In the genomic region with DNA sequence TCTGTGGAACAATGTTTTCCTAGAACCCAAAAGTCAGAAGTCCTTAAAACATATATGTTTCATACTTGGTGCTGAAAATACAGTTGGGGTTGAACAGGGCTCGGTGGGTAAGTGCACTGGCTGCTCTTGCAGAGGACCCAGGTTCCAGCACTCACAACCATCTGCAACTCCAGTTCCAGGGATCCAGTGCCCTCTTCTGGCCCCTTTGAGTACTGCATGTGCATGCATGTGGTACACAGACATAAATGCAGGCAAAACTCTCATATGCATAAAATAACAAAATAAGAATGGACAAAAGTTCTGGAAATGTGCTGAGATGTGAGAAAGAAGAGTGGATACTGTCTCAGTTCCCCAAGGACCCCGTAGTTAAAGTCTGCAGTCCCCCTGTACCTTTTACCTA, we compare ENCODE assay signal across 13 mouse cellular contexts.
DNase-seq lines count a peak whose midpoint lies in the region; ATAC-seq lines count a peak whose summit lies in the region.
"Had no signal": no experiment of that assay in that cellular context is flagged by ENCODE, and none has a peak within 500 bp of the region (broad histone marks: within the 10 kb centered on the region; RNA-seq: fewer than 3 reads in every experiment).

No protein-coding gene starts in this region.

- no peak overlapping the region for H3K27ac ChIP-seq in limb, embryonic 11.5 days (replicated peaks; ENCODE audit: low read depth, low read length)
- no peak overlapping the region for H3K27ac ChIP-seq in limb, embryonic 10.5 days

- no peak for ATAC-seq in CD4-positive, CD25-positive, alpha-beta regulatory T cell, adult 4 months
- no peak for ATAC-seq in limb, embryonic 11.5 days (ENCODE audit: insufficient number of reproducible peaks, low FRiP score, low TSS enrichment, low read depth)
- ATAC-seq: forebrain, embryonic 16.5 days had no signal

- H3K27me3 ChIP-seq in limb, embryonic 11.5 days (ENCODE audit: control insufficient read depth, insufficient read depth, low read length): no peaks in the 10 kb centered on the region
- no peaks in the 10 kb centered on the region for H3K27me3 ChIP-seq in limb, embryonic 10.5 days (ENCODE audit: low read depth, poor library complexity, severe bottlenecking)

- no peaks in the 10 kb centered on the region for H3K36me3 ChIP-seq in limb, embryonic 11.5 days (ENCODE audit: control insufficient read depth, insufficient read depth, low read length)
- H3K36me3 ChIP-seq in limb, embryonic 10.5 days: no peaks in the 10 kb centered on the region

- no peak overlapping the region for H3K4me3 ChIP-seq in limb, embryonic 11.5 days (ENCODE audit: low read depth, low read length)
- no peak overlapping the region for H3K4me3 ChIP-seq in limb, embryonic 10.5 days

- DNase-seq in CD4-positive, CD25-positive, alpha-beta regulatory T cell, adult 2 months (ENCODE audit: low read depth, low spot score): peak; percentile 24
- DNase-seq in limb, embryonic 11.5 days (ENCODE audit: low spot score): peak; percentile 33
- DNase-seq in limb, embryonic 10.5 days (ENCODE audit: low spot score): no peak
- peak; percentile 49 for DNase-seq in A20 (ENCODE audit: low read depth, low spot score)
- peak; percentile 6 for DNase-seq in c-Kit-positive CD71-positive TER-119-negative erythroid progenitor cells, embryonic 14.5 days (ENCODE audit: low read depth)
- DNase-seq in adrenal gland, adult 2 months: no peak
- no peak for DNase-seq in frontal cortex, adult 2 months (ENCODE audit: extremely low spot score in 1 of 2, low spot score in 1 of 2)
- DNase-seq: adrenal gland, postnatal 10 days; embryo, embryonic 11 days; kidney, adult 8-10 months; lung, postnatal 4 days had no signal

- H3K9me3 ChIP-seq in limb, embryonic 11.5 days (ENCODE audit: control insufficient read depth, low read length): no peaks in the 10 kb centered on the region
- H3K9me3 ChIP-seq in limb, embryonic 10.5 days (replicated peaks): no peaks in the 10 kb centered on the region

- H3K9ac ChIP-seq in limb, embryonic 11.5 days (ENCODE audit: low read length): no peak overlapping the region

- no peaks in the 10 kb centered on the region for H3K4me1 ChIP-seq in limb, embryonic 11.5 days (ENCODE audit: control insufficient read depth, insufficient read depth, low read length)
- H3K4me1 ChIP-seq in limb, embryonic 10.5 days: no peaks in the 10 kb centered on the region

- 77% methylated on average over 2 of the region's 2 CpGs for WGBS in limb, embryonic 11.5 days
- 84% methylated on average over 2 of the region's 2 CpGs for WGBS in limb, embryonic 10.5 days

- H3K4me2 ChIP-seq in limb, embryonic 11.5 days (ENCODE audit: low read depth, severe bottlenecking): no peak overlapping the region

Comparison
In these comparisons a context has a peak if more than half of its experiments do, and no peak if none do; other contexts are left out.
1. DNase-seq: peak in CD4-positive, CD25-positive, alpha-beta regulatory T cell, adult 2 months (single experiment), limb, embryonic 11.5 days (single experiment), A20 (single experiment) and c-Kit-positive CD71-positive TER-119-negative erythroid progenitor cells, embryonic 14.5 days (single experiment); none in limb, embryonic 10.5 days (single experiment), adrenal gland, adult 2 months (single experiment) and frontal cortex, adult 2 months (0 of 2).